Mouse (Mus musculus): ENCODE data around the gene Cald1.

DNA sequence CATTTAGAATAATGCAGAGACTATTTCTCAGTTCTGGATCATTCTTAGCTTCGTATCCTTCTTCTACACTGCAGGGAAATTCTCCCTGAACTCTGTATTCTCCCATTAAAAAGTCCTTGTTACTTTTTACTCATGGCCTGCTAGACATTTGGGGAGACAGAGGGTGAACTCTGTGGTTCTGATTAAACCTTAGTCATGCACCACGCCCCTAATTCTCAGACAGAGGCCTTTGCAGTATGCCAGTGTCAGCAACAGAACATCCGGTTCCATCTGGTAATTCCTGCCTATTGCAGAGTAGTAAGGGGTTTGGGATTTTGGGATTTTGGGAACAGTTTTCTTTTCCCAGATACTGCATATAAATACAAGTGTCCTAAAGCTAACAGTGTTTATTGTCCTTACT lies 198.6 kb downstream of the Cald1 start:
- TF ChIP-seq CTCF (IDR thresholded peaks at IDR 0.05; ENCODE audit: low read depth, low read length) = no peak
- no peak for TF ChIP-seq POLR2A (IDR thresholded peaks at IDR 0.05; ENCODE audit: extremely low read depth, insufficient read depth, low read length)
